Mouse (Mus musculus): ENCODE data around the gene Zfand2b. TPM values are rescaled to one million over a fixed set of nuclear protein-coding genes. Genes with fewer than 3 reads are reported as not detected.

Gene Zfand2b
- polyA plus RNA-seq (2012; rRNA removed), result 7.1 and 7.4 TPM in 2 replicates

DNA sequence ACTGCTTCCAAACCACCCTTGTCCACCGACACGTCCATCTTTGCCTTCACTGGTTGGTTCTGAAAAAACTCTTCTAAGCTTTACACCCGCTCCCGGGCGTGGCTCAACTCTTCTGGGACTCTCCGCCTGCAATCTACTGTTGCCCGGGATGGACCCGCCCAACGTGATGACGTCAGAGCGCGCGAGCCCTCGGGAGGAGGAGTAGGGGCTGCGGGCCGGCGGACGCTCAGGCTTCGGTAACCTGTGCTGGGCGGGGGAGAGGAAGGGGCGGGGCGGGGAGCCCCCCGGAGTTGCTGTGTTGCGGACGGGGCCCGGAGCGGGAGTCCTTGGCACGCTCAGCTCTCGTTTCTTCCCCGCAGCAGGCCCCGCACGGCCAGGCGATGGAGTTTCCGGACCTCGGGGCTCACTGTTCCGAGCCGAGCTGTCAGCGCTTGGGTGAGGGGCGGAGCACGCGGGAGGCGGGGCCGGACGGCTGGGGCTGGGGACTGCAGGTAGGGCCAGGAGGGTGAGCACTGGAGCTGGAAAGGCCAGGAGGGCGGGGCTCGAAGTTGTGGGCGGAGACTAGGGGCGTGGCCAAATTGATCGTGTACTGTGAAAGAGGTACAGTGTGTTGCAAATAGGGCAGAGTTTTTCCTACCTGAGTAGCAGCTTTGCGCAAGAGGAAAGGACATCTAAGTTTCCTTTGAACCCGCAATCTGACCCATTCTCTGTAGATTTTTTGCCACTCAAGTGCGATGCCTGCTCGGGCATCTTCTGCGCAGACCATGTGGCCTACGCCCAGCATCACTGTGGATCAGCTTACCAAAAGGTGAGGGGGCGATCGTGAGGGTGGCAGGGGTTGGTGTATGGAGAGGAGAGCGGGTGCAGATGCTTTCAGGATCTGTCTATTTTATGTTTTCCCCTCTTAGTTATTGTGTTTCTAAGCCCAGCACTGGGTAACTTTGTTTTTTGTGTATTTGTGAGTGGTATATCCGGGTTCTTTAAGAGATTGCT is at the start of gene Zfand2b:
Zfand2b (plus strand) TSS at position 175 of the 993 bp plus-strand sequence.
- Histone ChIP-seq H3K4me3 (ENCODE audit: control insufficient read depth, low read depth, low read length) (peak within 1 kb of the TSS; percentile 88), H3K27me3 (ENCODE audit: control insufficient read depth, insufficient read depth, low read length) (no peaks in the 10 kb centered on the region), H3K27ac (ENCODE audit: control insufficient read depth, insufficient read depth, low read depth, low read length) (peak within 1 kb of the TSS; percentile 73), H3K4me1 (ENCODE audit: control insufficient read depth, insufficient read depth, low read length) (peaks cover 9% of the 10 kb centered on the region), H3K36me3 (ENCODE audit: control insufficient read depth, insufficient read depth, low read length) (no peaks in the 10 kb centered on the region; the same call in 1 of the 2 replicates)
- TF ChIP-seq CTCF (IDR thresholded peaks at IDR 0.05; ENCODE audit: control insufficient read depth, insufficient read depth, insufficient replicate concordance, low read depth, low read length) (no peak), POLR2A (IDR thresholded peaks at IDR 0.05; ENCODE audit: control insufficient read depth, low read depth, low read length) (peak; percentile 78)

DNA sequence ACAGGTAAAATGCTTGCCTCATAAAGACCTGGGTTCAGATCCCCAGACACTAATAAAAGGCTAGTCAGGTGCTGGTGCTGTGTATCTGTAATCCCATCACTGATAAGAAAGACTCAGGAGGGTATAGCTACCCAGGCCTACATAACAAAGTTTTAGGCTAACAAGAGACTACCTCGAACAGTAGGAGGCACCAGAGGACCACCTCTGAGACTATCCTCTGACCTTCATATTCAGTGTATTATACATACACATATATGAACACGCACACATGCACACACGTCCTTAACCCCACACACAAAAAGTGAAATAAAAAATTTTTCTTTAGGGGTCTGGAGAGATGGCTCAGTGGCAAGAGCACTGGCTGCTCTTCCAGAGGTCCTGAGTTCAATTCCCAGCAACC is 46.2 kb upstream of the Zfand2b start:
- Histone ChIP-seq H3K27me3 (ENCODE audit: control insufficient read depth, insufficient read depth, low read length) (no peaks in the 10 kb centered on the region), H3K4me1 (ENCODE audit: control insufficient read depth, insufficient read depth, low read length) (no peaks in the 10 kb centered on the region; the same call in 1 of the 2 replicates), H3K27ac (ENCODE audit: control insufficient read depth, insufficient read depth, low read depth, low read length) (no peak overlapping the region), H3K4me3 (ENCODE audit: control insufficient read depth, low read depth, low read length) (no peak overlapping the region), H3K36me3 (ENCODE audit: control insufficient read depth, insufficient read depth, low read length) (no peaks in the 10 kb centered on the region)
- no peak for TF ChIP-seq POLR2A (IDR thresholded peaks at IDR 0.05; ENCODE audit: control insufficient read depth, low read depth, low read length)
- no peak for TF ChIP-seq CTCF (IDR thresholded peaks at IDR 0.05; ENCODE audit: control insufficient read depth, insufficient read depth, insufficient replicate concordance, low read depth, low read length)

DNA sequence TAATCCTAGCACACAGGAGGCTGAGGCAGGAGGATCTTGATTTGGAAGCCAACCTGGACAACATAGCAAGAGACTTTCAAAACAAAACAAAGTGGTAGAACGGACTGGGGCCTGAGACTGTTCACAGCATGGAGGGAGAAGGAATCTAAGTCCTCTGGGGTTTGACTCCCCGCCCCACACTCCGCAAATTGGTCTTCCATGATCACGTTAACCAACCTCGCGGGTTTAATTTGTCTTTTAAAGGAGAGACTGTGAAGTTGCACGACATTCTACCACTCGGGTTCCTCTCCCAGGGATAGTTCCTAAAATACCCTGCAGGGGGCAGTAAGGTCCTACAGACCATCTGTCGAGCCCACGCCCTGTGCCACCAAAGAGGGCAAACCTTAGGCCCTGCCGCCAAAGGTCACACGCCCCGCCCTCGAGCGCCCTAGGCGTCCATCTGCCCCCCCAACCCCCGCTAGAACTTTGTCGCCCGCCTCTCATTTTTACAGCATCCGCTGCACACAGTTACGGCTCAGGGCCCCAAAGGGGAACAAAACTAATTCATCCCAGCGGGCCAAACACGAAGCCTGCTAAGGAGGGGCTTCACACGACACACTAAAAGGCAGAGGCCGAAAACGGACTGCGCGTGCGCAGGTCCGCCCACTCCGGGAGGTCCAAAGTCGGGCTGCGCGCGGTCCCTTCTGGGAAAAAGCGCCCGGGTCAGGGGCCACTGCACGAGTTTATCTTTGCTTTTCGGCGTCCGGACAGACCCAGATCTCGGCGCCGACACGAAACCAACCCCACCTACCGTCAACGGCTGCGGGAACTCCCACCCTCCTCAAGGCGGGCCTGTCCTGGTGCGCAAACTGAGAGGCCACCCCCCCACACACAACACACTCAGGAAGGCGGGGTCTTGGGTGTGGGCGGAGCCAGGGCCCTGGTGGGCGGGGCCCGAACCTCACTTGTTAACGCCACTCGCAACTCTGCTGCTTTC is 43.8 kb upstream of the Zfand2b start, which contains the start of gene Nhej1:
Nhej1 (minus strand) TSS at position 855 of the 976 bp plus-strand sequence.
- Histone ChIP-seq H3K4me1 (ENCODE audit: control insufficient read depth, insufficient read depth, low read length) (no peaks in the 10 kb centered on the region; the same call in 1 of the 2 replicates), H3K36me3 (ENCODE audit: control insufficient read depth, insufficient read depth, low read length) (no peaks in the 10 kb centered on the region), H3K27me3 (ENCODE audit: control insufficient read depth, insufficient read depth, low read length) (no peaks in the 10 kb centered on the region), H3K27ac (ENCODE audit: control insufficient read depth, insufficient read depth, low read depth, low read length) (peak within 1 kb of the TSS; percentile 89), H3K4me3 (ENCODE audit: control insufficient read depth, low read depth, low read length) (peak within 1 kb of the TSS; percentile 93)
- TF ChIP-seq CTCF (IDR thresholded peaks at IDR 0.05; ENCODE audit: control insufficient read depth, insufficient read depth, insufficient replicate concordance, low read depth, low read length) (peak; percentile 76; the same call in 1 of the 2 replicates), POLR2A (IDR thresholded peaks at IDR 0.05; ENCODE audit: control insufficient read depth, low read depth, low read length) (peak; percentile 78)

DNA sequence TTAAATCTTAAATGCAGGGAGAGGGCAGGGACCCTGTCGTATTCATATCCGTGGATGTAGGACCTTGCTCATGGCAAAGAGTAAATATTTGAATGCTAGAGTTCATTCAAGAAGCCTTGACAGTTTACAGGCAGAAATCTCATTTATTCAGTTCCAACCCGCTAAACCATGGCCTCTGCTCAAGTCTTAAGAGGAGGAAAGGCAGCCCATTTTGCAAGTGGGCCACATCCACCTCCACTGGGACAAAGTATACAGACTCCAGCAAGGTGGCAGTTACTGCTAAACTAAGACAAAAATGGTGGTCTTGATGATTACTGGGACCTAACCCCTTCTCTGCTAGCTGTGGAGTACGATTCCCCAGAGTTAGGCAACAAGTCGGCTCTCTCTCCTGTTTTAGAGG is 43.0 kb upstream of the Zfand2b start:
- no peaks in the 10 kb centered on the region for H3K36me3 ChIP-seq (ENCODE audit: control insufficient read depth, insufficient read depth, low read length)
- H3K27ac ChIP-seq (ENCODE audit: control insufficient read depth, insufficient read depth, low read depth, low read length), result 0 out of 2 replicates have a peak overlapping the region, but pooled peaks have one; percentile 3
- H3K4me3 ChIP-seq (ENCODE audit: control insufficient read depth, low read depth, low read length), result no peak overlapping the region; the same call in 1 of the 2 replicates
- H3K27me3 ChIP-seq (ENCODE audit: control insufficient read depth, insufficient read depth, low read length), result no peaks in the 10 kb centered on the region
- TF ChIP-seq CTCF (IDR thresholded peaks at IDR 0.05; ENCODE audit: control insufficient read depth, insufficient read depth, insufficient replicate concordance, low read depth, low read length) (no peak), POLR2A (IDR thresholded peaks at IDR 0.05; ENCODE audit: control insufficient read depth, low read depth, low read length) (no peak)
- H3K4me1 ChIP-seq (ENCODE audit: control insufficient read depth, insufficient read depth, low read length), result no peaks in the 10 kb centered on the region; the same call in 1 of the 2 replicates

DNA sequence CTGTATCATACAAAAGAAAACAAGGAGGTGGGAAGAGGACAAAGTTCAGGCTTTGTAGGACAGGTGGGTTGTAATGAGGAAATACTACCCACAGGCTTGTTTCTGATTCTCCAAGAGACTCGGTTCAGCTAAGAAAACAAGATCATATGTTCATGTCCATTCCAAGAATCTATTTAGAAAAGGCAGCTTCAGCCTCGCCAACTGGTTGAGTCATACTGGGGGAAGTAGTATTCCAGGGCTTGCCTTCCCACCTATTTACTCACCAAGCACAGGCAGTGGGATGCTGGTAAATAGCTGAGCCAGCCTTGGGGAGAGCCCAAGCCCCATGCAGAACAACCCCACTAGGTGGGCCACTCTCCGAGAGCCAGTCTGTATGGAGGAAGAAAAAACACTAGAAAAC is 39.8 kb upstream of the Zfand2b start:
- Histone ChIP-seq H3K4me3 (ENCODE audit: control insufficient read depth, low read depth, low read length) (no peak overlapping the region), H3K4me1 (ENCODE audit: control insufficient read depth, insufficient read depth, low read length) (no peaks in the 10 kb centered on the region; the same call in 1 of the 2 replicates), H3K36me3 (ENCODE audit: control insufficient read depth, insufficient read depth, low read length) (no peaks in the 10 kb centered on the region), H3K27ac (ENCODE audit: control insufficient read depth, insufficient read depth, low read depth, low read length) (no peak overlapping the region), H3K27me3 (ENCODE audit: control insufficient read depth, insufficient read depth, low read length) (no peaks in the 10 kb centered on the region)
- no peak for TF ChIP-seq POLR2A (IDR thresholded peaks at IDR 0.05; ENCODE audit: control insufficient read depth, low read depth, low read length)
- no peak for TF ChIP-seq CTCF (IDR thresholded peaks at IDR 0.05; ENCODE audit: control insufficient read depth, insufficient read depth, insufficient replicate concordance, low read depth, low read length)

DNA sequence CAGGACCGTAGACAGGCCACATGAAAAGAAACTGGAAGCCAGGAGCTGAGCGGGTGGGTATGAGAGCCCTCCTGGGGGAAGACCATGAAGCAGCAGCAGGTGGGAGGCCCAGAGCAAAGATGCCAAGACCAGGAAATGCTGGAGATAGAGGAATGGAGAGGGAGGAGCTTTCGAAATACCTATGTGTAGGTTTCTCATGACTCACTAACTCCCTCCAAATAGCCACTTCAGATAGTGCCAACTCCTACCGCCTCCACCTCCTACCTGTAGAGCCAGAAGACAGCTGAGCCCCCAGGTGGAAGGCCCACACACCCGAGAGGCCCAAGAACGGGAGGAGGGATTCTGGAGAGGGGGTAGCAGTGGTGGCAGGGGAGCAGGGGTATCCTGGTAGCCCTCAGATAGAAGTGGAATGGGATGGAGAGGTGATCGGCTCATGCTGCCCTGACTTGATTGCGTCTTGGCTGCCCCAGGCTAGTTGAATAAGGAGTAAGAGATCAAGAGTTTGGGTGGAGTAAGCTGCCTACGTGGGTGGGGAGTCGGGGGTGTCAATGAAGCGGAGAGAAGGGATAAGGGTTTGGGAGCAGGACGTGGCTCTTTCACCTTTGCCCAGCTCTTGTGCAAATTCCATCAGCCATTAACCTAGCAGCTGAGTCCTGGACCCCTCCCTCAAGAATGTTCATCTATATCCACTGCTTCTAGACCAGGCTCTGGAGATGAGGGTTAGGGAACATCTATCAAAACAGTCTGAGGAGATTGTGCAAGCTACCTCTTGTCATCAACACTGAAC is 34.8 kb upstream of the Zfand2b start, which contains the start of gene Slc23a3:
Slc23a3 (minus strand) TSS at position 470 of the 787 bp plus-strand sequence.
- no peak within 1 kb of the TSS for H3K27ac ChIP-seq (ENCODE audit: control insufficient read depth, insufficient read depth, low read depth, low read length)

More for the DNA sequence above, 34.8 kb upstream of the Zfand2b start, which contains the start of gene Slc23a3:
- H3K27me3 ChIP-seq (ENCODE audit: control insufficient read depth, insufficient read depth, low read length), result no peaks in the 10 kb centered on the region
- H3K4me3 ChIP-seq (ENCODE audit: control insufficient read depth, low read depth, low read length), result no peak within 1 kb of the TSS
- H3K36me3 ChIP-seq (ENCODE audit: control insufficient read depth, insufficient read depth, low read length), result no peaks in the 10 kb centered on the region
- no peak for TF ChIP-seq POLR2A (IDR thresholded peaks at IDR 0.05; ENCODE audit: control insufficient read depth, low read depth, low read length)
- TF ChIP-seq CTCF (IDR thresholded peaks at IDR 0.05; ENCODE audit: control insufficient read depth, insufficient read depth, insufficient replicate concordance, low read depth, low read length), result no peak
- no peaks in the 10 kb centered on the region for H3K4me1 ChIP-seq (ENCODE audit: control insufficient read depth, insufficient read depth, low read length)

All from testis, adult 2 months (tissue).